Mouse (Mus musculus): ENCODE measurements around the gene Psen2. TPM values are rescaled to one million over a fixed set of nuclear protein-coding genes. Genes with fewer than 3 reads are reported as not detected.

Psen2 gene
- polyA plus RNA-seq, 1 experiment: 58.1 TPM

GRCm38 (mm10) chr1:180300997-180301396 lies 37.8 kb upstream of the Psen2 start:
- WGBS: 55% methylated on average over 4 of the region's 4 CpGs
- no peak overlapping the region for H3K4me3 ChIP-seq (replicated peaks; ENCODE audit: control insufficient read depth, low read depth, low read length)
- TF ChIP-seq POLR2A (IDR thresholded peaks at IDR 0.05; ENCODE audit: borderline replicate concordance, control insufficient read depth, low read depth, low read length) (no peak), CTCF (IDR thresholded peaks at IDR 0.05; ENCODE audit: control insufficient read depth, insufficient read depth, low read length) (no peak)
- H3K4me1 ChIP-seq (ENCODE audit: control insufficient read depth, insufficient read depth, low read length): peaks cover 6% of the 10 kb centered on the region; the same call in 1 of the 2 replicates
- H3K27ac ChIP-seq (ENCODE audit: control insufficient read depth, insufficient read depth, low read depth, low read length, poor library complexity): no peak overlapping the region

DNA sequence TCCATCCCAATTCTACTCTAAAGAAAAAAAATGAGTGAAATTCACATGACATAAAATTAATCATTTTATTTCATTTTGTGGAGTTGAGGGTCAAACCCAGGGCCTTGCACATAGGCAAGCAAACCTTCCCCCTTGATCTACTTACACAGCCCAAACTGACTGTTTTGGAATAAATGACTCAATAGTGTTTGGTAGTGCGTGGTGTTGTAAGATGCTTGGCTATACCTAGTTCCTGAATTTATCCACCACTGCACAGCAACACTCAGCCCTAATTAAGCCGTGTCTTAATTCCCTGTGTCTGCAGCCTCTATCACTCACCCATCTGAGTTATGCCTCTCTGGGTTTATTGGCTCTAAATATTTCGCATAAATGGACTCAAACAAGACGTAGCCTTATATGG lies 37.1 kb upstream of the Psen2 start:
- Histone ChIP-seq H3K4me1 (ENCODE audit: control insufficient read depth, insufficient read depth, low read length) (peaks cover 6% of the 10 kb centered on the region; the same call in 1 of the 2 replicates), H3K27ac (ENCODE audit: control insufficient read depth, insufficient read depth, low read depth, low read length, poor library complexity) (peak overlapping the region; percentile 12; the same call in 1 of the 2 replicates), H3K4me3 (replicated peaks; ENCODE audit: control insufficient read depth, low read depth, low read length) (no peak overlapping the region)
- TF ChIP-seq CTCF (IDR thresholded peaks at IDR 0.05; ENCODE audit: control insufficient read depth, insufficient read depth, low read length) (no peak), POLR2A (IDR thresholded peaks at IDR 0.05; ENCODE audit: borderline replicate concordance, control insufficient read depth, low read depth, low read length) (no peak)
- WGBS: 44% methylated on average over 4 of the region's 4 CpGs

GRCm38 (mm10) chr1:180299697-180300096 lies 36.5 kb upstream of the Psen2 start:
- TF ChIP-seq POLR2A (IDR thresholded peaks at IDR 0.05; ENCODE audit: borderline replicate concordance, control insufficient read depth, low read depth, low read length): no peak
- no peak for TF ChIP-seq CTCF (IDR thresholded peaks at IDR 0.05; ENCODE audit: control insufficient read depth, insufficient read depth, low read length)
- peaks cover 6% of the 10 kb centered on the region; the same call in 1 of the 2 replicates for H3K4me1 ChIP-seq (ENCODE audit: control insufficient read depth, insufficient read depth, low read length)
- 82% methylated on average over 4 of the region's 4 CpGs for WGBS
- peak overlapping the region; percentile 12; the same call in 1 of the 2 replicates for H3K27ac ChIP-seq (ENCODE audit: control insufficient read depth, insufficient read depth, low read depth, low read length, poor library complexity)
- no peak overlapping the region for H3K4me3 ChIP-seq (replicated peaks; ENCODE audit: control insufficient read depth, low read depth, low read length)

- TF ChIP-seq POLR2A (IDR thresholded peaks at IDR 0.05; ENCODE audit: borderline replicate concordance, control insufficient read depth, low read depth, low read length): no peak
- no peak for TF ChIP-seq CTCF (IDR thresholded peaks at IDR 0.05; ENCODE audit: control insufficient read depth, insufficient read depth, low read length)
- Histone ChIP-seq H3K4me1 (ENCODE audit: control insufficient read depth, insufficient read depth, low read length) (peaks cover 4% of the 10 kb centered on the region; the same call in 1 of the 2 replicates), H3K4me3 (replicated peaks; ENCODE audit: control insufficient read depth, low read depth, low read length) (no peak overlapping the region), H3K27ac (ENCODE audit: control insufficient read depth, insufficient read depth, low read depth, low read length, poor library complexity) (peak overlapping the region; percentile 11)
- 12% methylated on average over 9 of the region's 9 CpGs for WGBS
Observed at GRCm38 (mm10) chr1:180296088-180296487, 32.9 kb upstream of the Psen2 start.

- Histone ChIP-seq H3K4me3 (replicated peaks; ENCODE audit: control insufficient read depth, low read depth, low read length) (no peak overlapping the region), H3K27ac (ENCODE audit: control insufficient read depth, insufficient read depth, low read depth, low read length, poor library complexity) (peak overlapping the region; percentile 25; the same call in 1 of the 2 replicates), H3K4me1 (ENCODE audit: control insufficient read depth, insufficient read depth, low read length) (peaks cover 3% of the 10 kb centered on the region; the same call in 1 of the 2 replicates)
- TF ChIP-seq CTCF (IDR thresholded peaks at IDR 0.05; ENCODE audit: control insufficient read depth, insufficient read depth, low read length) (no peak), POLR2A (IDR thresholded peaks at IDR 0.05; ENCODE audit: borderline replicate concordance, control insufficient read depth, low read depth, low read length) (no peak)
- 62% methylated on average over 4 of the region's 4 CpGs for WGBS
Observed at GRCm38 (mm10) chr1:180290358-180290757, 27.1 kb upstream of the Psen2 start.

GRCm38 (mm10) chr1:180289788-180290187 lies 26.6 kb upstream of the Psen2 start:
- 43% methylated on average over 5 of the region's 5 CpGs for WGBS
- peaks cover 3% of the 10 kb centered on the region; the same call in 1 of the 2 replicates for H3K4me1 ChIP-seq (ENCODE audit: control insufficient read depth, insufficient read depth, low read length)
- peak overlapping the region; percentile 78 for H3K27ac ChIP-seq (ENCODE audit: control insufficient read depth, insufficient read depth, low read depth, low read length, poor library complexity)
- TF ChIP-seq CTCF (IDR thresholded peaks at IDR 0.05; ENCODE audit: control insufficient read depth, insufficient read depth, low read length): no peak
- TF ChIP-seq POLR2A (IDR thresholded peaks at IDR 0.05; ENCODE audit: borderline replicate concordance, control insufficient read depth, low read depth, low read length): no peak
- H3K4me3 ChIP-seq (replicated peaks; ENCODE audit: control insufficient read depth, low read depth, low read length): peak overlapping the region; percentile 56

DNA sequence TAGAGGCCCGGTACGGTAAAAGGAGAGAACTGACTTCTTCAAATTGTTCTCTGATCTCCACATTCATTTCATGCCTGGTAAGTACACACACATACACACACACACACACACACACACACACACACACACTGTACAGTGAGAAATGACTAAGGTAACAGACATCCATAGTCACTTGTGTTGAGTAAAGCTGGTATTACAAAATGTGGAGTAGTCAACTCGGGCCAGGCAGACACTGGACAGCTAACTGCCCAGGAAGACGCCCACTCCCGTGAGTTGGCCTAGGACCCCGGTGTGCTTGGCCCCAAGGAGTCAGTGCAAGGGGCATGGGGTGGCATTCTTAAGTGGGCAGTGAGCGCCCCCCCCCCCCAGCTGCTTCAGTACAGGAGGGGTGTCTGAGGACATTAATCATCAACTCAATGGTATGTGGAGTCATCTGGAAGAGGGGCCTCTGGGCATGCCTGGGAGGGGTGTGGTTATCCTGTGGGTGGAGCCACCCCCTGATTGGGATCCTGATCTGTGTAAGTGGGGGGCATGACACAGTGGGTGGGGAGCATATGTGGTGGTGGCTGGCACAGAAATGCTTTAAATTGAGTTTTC lies 25.7 kb upstream of the Psen2 start:
- 45% methylated on average over 7 of the region's 7 CpGs for WGBS
- H3K4me1 ChIP-seq (ENCODE audit: control insufficient read depth, insufficient read depth, low read length): peaks cover 3% of the 10 kb centered on the region; the same call in 1 of the 2 replicates
- TF ChIP-seq CTCF (IDR thresholded peaks at IDR 0.05; ENCODE audit: control insufficient read depth, insufficient read depth, low read length) (no peak), POLR2A (IDR thresholded peaks at IDR 0.05; ENCODE audit: borderline replicate concordance, control insufficient read depth, low read depth, low read length) (no peak)
- H3K27ac ChIP-seq (ENCODE audit: control insufficient read depth, insufficient read depth, low read depth, low read length, poor library complexity): peak overlapping the region; percentile 78
- peak overlapping the region; percentile 8 for H3K4me3 ChIP-seq (replicated peaks; ENCODE audit: control insufficient read depth, low read depth, low read length)

GRCm38 (mm10) chr1:180288227-180288626 lies 25.0 kb upstream of the Psen2 start:
- 48% methylated on average over 7 of the region's 7 CpGs for WGBS
- peaks cover 3% of the 10 kb centered on the region; the same call in 1 of the 2 replicates for H3K4me1 ChIP-seq (ENCODE audit: control insufficient read depth, insufficient read depth, low read length)
- TF ChIP-seq CTCF (IDR thresholded peaks at IDR 0.05; ENCODE audit: control insufficient read depth, insufficient read depth, low read length): no peak
- H3K4me3 ChIP-seq (replicated peaks; ENCODE audit: control insufficient read depth, low read depth, low read length): no peak overlapping the region
- no peak overlapping the region for H3K27ac ChIP-seq (ENCODE audit: control insufficient read depth, insufficient read depth, low read depth, low read length, poor library complexity)

All from bone marrow, adult 2 months (tissue).